Mouse (Mus musculus) embryo, embryonic 9.5 days (tissue): ENCODE measurements at regions not wholly inside any gene's neighbourhood (a gene's known extent, or its start where the extent isn't known, plus 50 kb on each side); places are given as distances from the start of the nearest gene placed in this dataset.

Experiments
- DNase-seq: peaks from one replicate; pipeline ENCODE4 v3.0.0-alpha.2; 2017; ENCODE audit errors: extremely low spot score

DNA sequence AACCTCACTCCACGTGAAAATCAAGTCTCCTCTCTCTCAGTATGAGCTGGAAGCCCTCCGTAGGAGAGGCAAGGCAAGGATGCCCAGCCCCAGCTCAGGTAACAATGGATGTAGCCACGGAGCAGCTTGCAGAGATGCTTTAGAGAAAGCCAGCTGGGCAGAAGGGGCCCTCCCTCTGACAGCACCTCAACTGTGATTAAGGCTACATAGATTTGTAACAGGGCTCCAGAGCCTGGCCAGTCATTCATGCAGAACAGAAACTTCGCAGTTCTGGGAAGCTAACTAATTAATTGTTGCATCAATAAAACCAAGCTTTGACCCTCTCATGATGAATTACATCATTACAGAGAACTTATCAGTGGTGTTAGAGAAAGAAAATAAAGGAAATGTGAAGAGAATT is 480.8 kb downstream of the Grin2a start:
- DNase-seq, result no peak
